Mouse (Mus musculus): ENCODE results near the gene Pard3.

The Pard3 gene

DNA sequence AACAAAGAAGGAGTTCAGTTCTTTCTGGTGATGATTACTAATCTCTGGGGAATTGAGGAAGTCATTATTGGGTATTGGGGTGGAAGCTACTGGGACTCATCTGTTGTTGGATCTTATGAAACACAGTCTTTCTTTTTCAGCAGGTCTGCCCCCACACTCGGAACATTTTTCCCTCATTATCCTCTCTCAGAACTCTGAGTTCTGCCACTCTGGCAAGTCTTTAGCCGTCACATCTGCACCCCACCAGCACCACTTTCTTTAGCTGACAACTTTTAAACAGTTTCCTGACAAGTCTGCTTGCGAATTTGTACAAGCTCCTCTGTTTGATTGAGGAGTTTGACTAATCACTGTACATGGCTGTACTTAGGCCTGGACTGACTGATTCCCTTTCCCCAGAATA lies 118.4 kb downstream of the Pard3 start:
- DNase-seq (ENCODE audit: low spot score): no peak

GRCm38 (mm10) chr8:127183533-127183932 lies 119.8 kb downstream of the Pard3 start:
- no peak for DNase-seq (ENCODE audit: low spot score)

GRCm38 (mm10) chr8:127184025-127184424 lies 120.3 kb downstream of the Pard3 start:
- DNase-seq (ENCODE audit: low spot score): no peak

DNA sequence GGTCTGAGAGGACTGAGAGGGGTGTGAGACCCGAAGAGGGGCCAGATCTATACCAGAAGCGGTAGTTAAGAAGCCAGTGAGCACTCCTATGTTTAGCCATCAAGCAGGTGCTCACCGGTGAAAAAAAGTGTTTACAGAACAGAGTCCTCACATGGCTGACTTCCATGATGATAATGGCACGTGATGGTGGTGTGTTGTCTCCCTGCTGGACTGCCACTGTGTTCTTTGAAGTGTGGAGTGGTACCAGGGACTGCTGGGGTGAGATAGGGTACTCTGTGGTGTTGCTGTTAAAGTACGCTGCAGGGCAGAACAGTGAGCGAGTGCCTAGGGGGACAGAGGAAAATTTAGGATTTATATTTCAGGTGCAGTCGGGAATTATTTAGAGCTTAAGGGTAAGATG lies 122.2 kb downstream of the Pard3 start:
- DNase-seq (ENCODE audit: low spot score): no peak

DNA sequence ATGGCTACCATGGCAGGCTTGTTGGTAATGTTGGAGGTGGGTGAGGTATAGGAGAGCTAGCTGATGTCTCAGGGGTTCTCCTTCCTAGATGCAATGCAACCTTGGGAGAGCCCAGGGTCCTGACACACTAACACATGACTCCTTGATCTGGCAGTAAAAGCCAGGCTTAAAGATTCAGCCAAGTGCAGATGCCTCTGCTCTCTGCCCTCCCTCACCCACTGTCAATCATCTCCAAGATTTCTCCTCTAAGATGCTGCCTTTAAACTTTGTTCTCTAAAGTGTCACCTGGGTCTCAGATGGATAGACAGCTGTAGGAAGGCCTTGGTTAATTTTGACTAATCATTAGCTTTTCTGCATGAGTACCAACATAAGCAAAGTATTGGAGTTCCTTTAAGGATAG lies 125.0 kb downstream of the Pard3 start:
- DNase-seq (ENCODE audit: low spot score): no peak

- peak; percentile 15 for DNase-seq (ENCODE audit: low spot score)
Observed at GRCm38 (mm10) chr8:127190350-127190749, 126.7 kb downstream of the Pard3 start.

DNA sequence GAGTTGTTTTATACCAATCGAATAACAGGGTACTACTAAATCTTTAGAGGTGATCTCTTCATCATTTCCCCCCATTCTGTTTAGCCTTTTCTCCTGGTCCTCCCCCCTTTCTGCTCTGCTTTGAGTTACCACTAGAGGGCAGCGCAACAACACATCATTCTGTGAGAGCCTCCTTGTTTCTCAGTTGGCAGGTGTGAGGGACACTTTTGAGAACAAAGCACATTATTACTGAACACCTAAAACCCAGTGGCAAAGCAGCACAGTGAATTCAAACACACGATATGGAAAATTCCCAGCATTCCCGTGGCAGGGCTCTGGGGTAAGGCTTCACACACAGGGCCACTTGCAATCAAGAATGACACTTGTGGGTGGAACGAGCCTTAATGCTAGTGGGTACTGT lies 127.7 kb downstream of the Pard3 start:
- peak; percentile 12 for DNase-seq (ENCODE audit: low spot score)

GRCm38 (mm10) chr8:127191824-127192223 lies 128.1 kb downstream of the Pard3 start:
- no peak for DNase-seq (ENCODE audit: low spot score)

DNA sequence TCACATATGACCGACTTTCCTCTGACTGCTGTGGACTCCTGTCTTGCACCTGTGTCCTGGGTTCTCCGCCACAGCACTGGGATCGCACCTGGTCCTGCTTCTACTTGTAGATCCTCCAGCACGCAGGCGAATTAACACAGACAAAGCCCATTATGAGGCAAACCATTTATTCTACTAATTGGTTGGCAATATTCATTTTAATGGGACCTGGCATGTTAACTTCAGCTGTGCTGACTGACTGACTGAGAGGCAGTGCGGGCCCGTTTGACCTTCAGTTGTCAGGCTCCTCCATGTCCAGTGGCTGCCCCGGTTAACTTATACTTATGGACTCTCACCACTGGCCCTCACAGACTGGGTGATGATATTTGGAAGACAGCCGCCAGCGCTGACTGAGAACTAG lies 128.6 kb downstream of the Pard3 start:
- no peak for DNase-seq (ENCODE audit: low spot score)

DNA sequence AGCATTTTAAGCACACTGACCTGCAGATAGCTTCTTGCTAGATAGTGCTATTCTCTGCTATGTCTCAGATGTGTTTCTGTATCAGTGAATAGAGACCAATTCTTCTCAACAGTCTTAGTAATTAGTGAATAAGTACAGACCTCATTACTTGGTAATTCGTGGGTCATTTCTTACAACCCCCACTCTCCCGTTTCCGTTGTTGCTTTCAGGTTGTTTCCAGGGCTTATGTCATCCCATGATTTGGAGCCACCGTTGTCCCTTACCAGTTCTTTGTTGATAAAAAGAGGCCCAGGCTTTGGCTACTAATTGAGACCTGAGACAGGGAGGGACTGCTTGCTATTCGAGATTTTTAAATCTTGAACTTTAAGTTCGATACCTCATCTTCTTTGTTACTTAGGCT lies 129.7 kb downstream of the Pard3 start:
- DNase-seq (ENCODE audit: low spot score): no peak

- DNase-seq (ENCODE audit: low spot score): no peak
Observed at GRCm38 (mm10) chr8:127194786-127195407, 131.2 kb downstream of the Pard3 start.

- DNase-seq (ENCODE audit: low spot score): no peak
Observed at GRCm38 (mm10) chr8:127196505-127197265, 133.0 kb downstream of the Pard3 start.

DNA sequence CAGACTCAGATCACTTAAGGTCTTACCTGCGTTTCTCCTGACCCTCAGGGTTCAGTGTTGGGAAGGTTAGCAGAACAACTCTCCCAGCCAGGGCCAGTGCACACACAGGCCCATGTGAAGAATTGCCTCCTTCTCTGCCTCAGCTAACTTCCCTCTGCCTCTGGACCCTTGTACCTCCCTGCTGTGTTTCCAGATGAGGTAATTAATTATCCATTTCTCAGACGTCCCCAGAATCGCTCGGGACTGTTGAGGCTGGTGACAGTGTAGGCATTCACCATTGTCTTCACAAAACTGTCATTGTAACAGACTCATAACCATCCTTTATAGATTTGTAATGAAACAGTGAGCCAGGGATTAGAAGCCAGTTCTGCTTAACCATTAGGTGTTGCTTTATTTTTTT lies 143.8 kb downstream of the Pard3 start:
- no peak for DNase-seq (ENCODE audit: low spot score)

GRCm38 (mm10) chr8:127210621-127211020 lies 146.9 kb downstream of the Pard3 start:
- no peak for DNase-seq (ENCODE audit: low spot score)

DNA sequence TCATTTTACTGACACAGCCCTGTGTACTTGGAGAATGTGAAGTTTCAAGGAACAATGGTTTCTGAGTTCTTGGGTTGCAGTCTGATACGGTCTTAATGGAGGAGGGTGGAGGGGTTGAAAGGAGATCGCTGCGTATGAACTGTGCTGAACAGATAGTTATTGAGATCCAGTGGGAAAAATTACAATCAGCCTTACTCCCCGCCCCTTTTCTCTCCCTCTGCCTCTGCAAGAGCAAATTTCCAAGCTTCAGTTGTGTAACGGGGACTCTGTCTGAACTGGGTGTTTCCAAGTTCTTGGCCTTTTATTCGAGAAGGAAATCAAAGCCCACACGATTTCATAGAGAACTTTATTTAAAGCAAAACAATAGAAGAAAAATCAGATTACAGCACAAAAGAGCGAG lies 150.6 kb downstream of the Pard3 start:
- no peak for DNase-seq (ENCODE audit: low spot score)

DNA sequence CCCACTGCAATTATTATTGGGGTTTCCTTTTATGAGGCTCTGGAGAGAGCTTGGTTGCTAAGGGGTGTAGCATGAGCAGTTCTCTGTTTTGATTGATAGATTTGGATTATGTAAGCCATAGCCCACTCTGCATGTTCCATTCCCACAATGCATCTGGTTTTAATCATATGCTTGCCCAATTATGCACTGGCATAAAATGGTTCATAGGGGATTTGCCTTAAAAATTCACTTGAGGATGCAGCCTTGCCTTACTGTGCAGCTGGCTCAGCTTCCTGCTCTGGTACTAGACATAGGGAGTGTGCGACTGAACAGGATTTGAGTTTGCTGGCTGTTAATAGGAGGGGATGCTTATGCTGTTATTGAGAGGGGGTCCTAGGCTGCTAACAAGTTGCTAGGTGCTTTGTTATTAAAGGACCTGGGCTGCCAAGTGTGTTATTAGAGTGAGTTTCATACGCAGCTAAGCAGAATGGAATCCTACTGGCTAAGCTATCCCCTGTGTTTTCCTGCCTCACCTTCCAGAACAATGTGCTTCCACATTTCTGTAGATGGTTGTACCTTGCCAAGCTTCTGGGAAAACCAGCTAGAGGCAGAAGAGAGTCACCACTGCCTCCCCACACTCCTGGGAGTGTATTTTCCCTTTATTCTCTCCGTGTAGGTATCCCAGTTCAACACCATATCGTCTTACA lies 151.2 kb downstream of the Pard3 start:
- no peak for DNase-seq (ENCODE audit: low spot score)

DNA sequence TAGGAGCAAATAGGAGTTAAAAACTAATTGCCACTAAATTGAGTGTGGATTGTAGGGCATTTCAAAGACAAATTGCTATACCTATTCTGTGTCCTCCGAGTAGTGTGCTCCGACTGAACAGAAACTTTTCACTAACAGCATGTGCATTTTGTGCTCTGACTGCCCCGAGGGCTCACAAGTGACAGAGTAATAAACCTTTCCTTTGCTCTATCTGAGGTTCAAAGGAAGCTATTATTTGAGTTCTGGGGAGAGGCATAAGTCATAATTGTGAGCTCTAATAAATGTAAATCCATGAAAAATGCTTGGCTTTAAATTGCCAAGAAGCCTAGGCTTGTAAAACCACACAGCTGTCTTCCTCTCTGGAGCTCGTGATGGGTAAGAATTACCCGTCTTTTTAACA lies 156.5 kb downstream of the Pard3 start:
- no peak for DNase-seq (ENCODE audit: low spot score)

DNA sequence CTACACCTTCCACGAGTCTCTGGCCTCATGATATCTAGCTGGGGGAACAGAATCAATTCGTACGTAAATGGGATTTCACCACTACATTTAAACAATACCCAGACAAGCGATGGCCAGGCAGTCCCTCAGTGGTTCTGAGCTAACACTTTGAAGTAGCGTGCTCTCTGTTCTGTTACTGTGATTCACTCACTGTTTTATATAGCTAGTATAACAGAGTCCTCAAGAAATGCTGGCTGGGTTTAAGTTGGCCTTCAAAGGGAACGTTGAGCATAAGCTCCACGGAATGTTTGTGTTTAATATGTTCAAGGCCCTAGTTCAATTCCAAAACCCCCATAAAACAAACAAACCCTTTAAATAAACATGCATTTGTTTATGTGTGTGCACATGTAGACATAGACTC lies 156.9 kb downstream of the Pard3 start:
- no peak for DNase-seq (ENCODE audit: low spot score)

GRCm38 (mm10) chr8:127222361-127222760 lies 158.7 kb downstream of the Pard3 start:
- no peak for DNase-seq (ENCODE audit: low spot score)

GRCm38 (mm10) chr8:127226996-127227395 lies 163.3 kb downstream of the Pard3 start:
- DNase-seq (ENCODE audit: low spot score): no peak

DNA sequence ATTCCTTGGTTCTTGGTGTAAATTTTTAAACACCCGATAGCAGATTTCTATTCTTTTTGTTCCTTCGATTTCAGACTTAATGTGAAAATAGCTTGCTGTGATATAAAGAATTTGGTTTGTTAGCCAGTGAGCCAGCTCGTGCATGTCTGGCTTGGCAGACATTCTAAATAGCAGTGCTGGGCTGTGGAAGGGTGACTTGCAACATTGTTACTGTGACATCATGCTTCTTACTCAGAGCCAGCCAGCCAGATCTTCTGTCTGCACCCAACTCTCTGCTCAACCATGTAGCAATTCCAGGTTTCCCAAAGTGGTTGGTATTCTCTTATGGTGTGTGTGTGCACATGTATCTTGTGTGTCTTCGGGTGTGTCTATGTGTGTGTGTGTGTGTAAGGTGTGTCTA lies 163.7 kb downstream of the Pard3 start:
- no peak for DNase-seq (ENCODE audit: low spot score)

- DNase-seq (ENCODE audit: low spot score): no peak
Observed at GRCm38 (mm10) chr8:127229325-127230232, 165.9 kb downstream of the Pard3 start.

Data from c-Kit-positive CD71-positive TER-119-positive erythroid progenitor cells, embryonic 14.5 days (primary cell).